Mouse (Mus musculus): Measurements from ENCODE around the gene Fbp1.
"Not testable (repeated sequence)": the region's sequence is repeated elsewhere in the genome, so short reads cannot be mapped to it uniquely, and the experiment has no call there.

Fbp1 gene

GRCm38 (mm10) chr13:62883925-62884324 is 4.2 kb downstream of the Fbp1 start:
- no peak for DNase-seq

GRCm38 (mm10) chr13:62883436-62883835 is 4.6 kb downstream of the Fbp1 start:
- no peak for DNase-seq

GRCm38 (mm10) chr13:62882856-62883255 is 5.2 kb downstream of the Fbp1 start:
- DNase-seq: no peak

GRCm38 (mm10) chr13:62881336-62881735 is 6.7 kb downstream of the Fbp1 start:
- DNase-seq: no peak

- no peak for DNase-seq
Measured at GRCm38 (mm10) chr13:62879831-62880615, 8.1 kb downstream of the Fbp1 start.

- DNase-seq: no peak
Measured at GRCm38 (mm10) chr13:62879411-62879810, 8.7 kb downstream of the Fbp1 start.

GRCm38 (mm10) chr13:62877247-62877646 is 10.8 kb downstream of the Fbp1 start:
- no peak for DNase-seq

GRCm38 (mm10) chr13:62876111-62876510 is 12.0 kb downstream of the Fbp1 start:
- DNase-seq: no peak

- DNase-seq: no peak
Measured at GRCm38 (mm10) chr13:62872252-62872651, 15.8 kb downstream of the Fbp1 start.

GRCm38 (mm10) chr13:62870605-62871004 is 17.5 kb downstream of the Fbp1 start:
- no peak for DNase-seq

GRCm38 (mm10) chr13:62866817-62867216 is 21.3 kb downstream of the Fbp1 start:
- DNase-seq: no peak

- DNase-seq: no peak
Measured at GRCm38 (mm10) chr13:62865651-62866315, 22.3 kb downstream of the Fbp1 start.

GRCm38 (mm10) chr13:62863771-62864170 is 24.3 kb downstream of the Fbp1 start:
- no peak for DNase-seq

GRCm38 (mm10) chr13:62862875-62863274 is 25.2 kb downstream of the Fbp1 start:
- no peak for DNase-seq

- DNase-seq: no peak
Measured at GRCm38 (mm10) chr13:62860068-62860467, 28.0 kb downstream of the Fbp1 start.

- not testable (repeated sequence) for DNase-seq
Measured at GRCm38 (mm10) chr13:62859251-62859650, 28.8 kb downstream of the Fbp1 start.

GRCm38 (mm10) chr13:62857941-62858915 is 29.9 kb downstream of the Fbp1 start, which contains the start of gene Fbp2:
Fbp2 (minus strand) TSS chr13:62858422.
- no peak for DNase-seq

- no peak for DNase-seq
Measured at GRCm38 (mm10) chr13:62856850-62857249, 31.2 kb downstream of the Fbp1 start.

- DNase-seq: peak; percentile 36 to 49
Measured at GRCm38 (mm10) chr13:62856305-62856675, 31.8 kb downstream of the Fbp1 start.

GRCm38 (mm10) chr13:62855396-62856304 is 32.4 kb downstream of the Fbp1 start:
- no peak for DNase-seq

- DNase-seq: peak; percentile 55 to 59
Measured at GRCm38 (mm10) chr13:62854666-62855065, 33.4 kb downstream of the Fbp1 start.

- no peak for DNase-seq
Measured at GRCm38 (mm10) chr13:62833341-62833740, 54.7 kb downstream of the Fbp1 start.

Measured in cerebellum, adult 18-20 months (tissue).